Mouse (Mus musculus) embryo, embryonic 10.5 days (tissue): ENCODE measurements around the gene Zc3h4.

ENCODE experiments used
- DNase-seq: peaks from one replicate; pipeline ENCODE4 v3.0.0-alpha.2; 2015; ENCODE audit warnings: low spot score

Gene Zc3h4

DNA sequence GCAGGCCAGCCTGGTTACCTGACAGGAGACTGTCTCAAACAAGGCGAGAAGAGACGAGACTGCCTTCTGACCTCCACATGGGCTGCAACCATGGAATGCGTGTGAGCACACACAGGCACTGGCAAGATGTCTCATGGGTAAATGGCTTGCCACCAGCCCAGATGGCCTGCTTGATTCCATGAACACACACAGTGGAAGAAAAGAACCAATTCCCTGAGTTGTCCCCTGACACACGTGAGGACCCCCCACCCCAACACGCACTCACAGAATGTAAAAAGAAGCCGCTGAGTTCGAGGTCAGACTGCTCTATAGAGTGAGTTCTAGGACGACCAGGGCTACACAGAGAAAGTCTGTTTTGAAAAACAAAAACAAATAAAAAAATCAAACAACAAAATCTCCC lies 76.9 kb downstream of the Zc3h4 start, which contains the start of gene Npas1:
TSS of gene Npas1 (minus strand) at position 101 of the 400 bp plus-strand sequence.
- no peak for DNase-seq
